Mouse (Mus musculus): ENCODE measurements around the gene Pygo2. TPM values are rescaled to one million over a fixed set of nuclear protein-coding genes. Genes with fewer than 3 reads are reported as not detected.

Pygo2 gene
- polyA plus RNA-seq, 1 experiment from 2014 or later, result 23.4 TPM

GRCm38 (mm10) chr3:89391663-89392511 lies 38.1 kb upstream of the Pygo2 start:
- Histone ChIP-seq H3K4me2 (ENCODE audit: low read depth, low read length) (peak overlapping the region; percentile 100), H3K27me3 (ENCODE audit: control insufficient read depth, insufficient read depth, low read length) (no peaks in the 10 kb centered on the region), H3K9ac (ENCODE audit: low read length) (peak overlapping the region; percentile 90), H3K9me3 (replicated peaks; ENCODE audit: control insufficient read depth, low read length) (no peaks in the 10 kb centered on the region), H3K4me1 (ENCODE audit: control insufficient read depth, insufficient read depth, low read length) (peaks cover 48% of the 10 kb centered on the region), H3K4me3 (replicated peaks; ENCODE audit: low read length) (peak overlapping the region; percentile 81), H3K36me3 (ENCODE audit: control insufficient read depth, insufficient read depth, low read length) (no peaks in the 10 kb centered on the region), H3K27ac (ENCODE audit: low read length) (peak overlapping the region; percentile 95)
- WGBS, result 0% methylated on average over 53 of the region's 56 CpGs
- ATAC-seq (ENCODE audit: insufficient read depth, low FRiP score), result no peak

- Histone ChIP-seq H3K4me1 (ENCODE audit: control insufficient read depth, insufficient read depth, low read length) (peaks cover 40% of the 10 kb centered on the region), H3K4me2 (ENCODE audit: low read depth, low read length) (peak overlapping the region; percentile 100), H3K27me3 (ENCODE audit: control insufficient read depth, insufficient read depth, low read length) (no peaks in the 10 kb centered on the region), H3K9ac (ENCODE audit: low read length) (peak overlapping the region; percentile 90), H3K4me3 (replicated peaks; ENCODE audit: low read length) (peak overlapping the region; percentile 81), H3K9me3 (replicated peaks; ENCODE audit: control insufficient read depth, low read length) (no peaks in the 10 kb centered on the region), H3K27ac (ENCODE audit: low read length) (peak overlapping the region; percentile 95), H3K36me3 (ENCODE audit: control insufficient read depth, insufficient read depth, low read length) (no peaks in the 10 kb centered on the region)
- WGBS, result under 1% methylated on average over 23 of the region's 24 CpGs
- ATAC-seq (ENCODE audit: insufficient read depth, low FRiP score), result no peak
Observed at GRCm38 (mm10) chr3:89392871-89393311, 37.1 kb upstream of the Pygo2 start.

GRCm38 (mm10) chr3:89393605-89394004 lies 36.4 kb upstream of the Pygo2 start:
- Histone ChIP-seq H3K4me2 (ENCODE audit: low read depth, low read length) (peak overlapping the region; percentile 100), H3K36me3 (ENCODE audit: control insufficient read depth, insufficient read depth, low read length) (no peaks in the 10 kb centered on the region), H3K4me1 (ENCODE audit: control insufficient read depth, insufficient read depth, low read length) (peaks cover 34% of the 10 kb centered on the region), H3K4me3 (replicated peaks; ENCODE audit: low read length) (peak overlapping the region; percentile 81), H3K27ac (ENCODE audit: low read length) (peak overlapping the region; percentile 98), H3K9me3 (replicated peaks; ENCODE audit: control insufficient read depth, low read length) (no peaks in the 10 kb centered on the region), H3K27me3 (ENCODE audit: control insufficient read depth, insufficient read depth, low read length) (no peaks in the 10 kb centered on the region), H3K9ac (ENCODE audit: low read length) (peak overlapping the region; percentile 90)
- under 1% methylated on average over 15 of the region's 15 CpGs for WGBS
- ATAC-seq (ENCODE audit: insufficient read depth, low FRiP score), result peak; percentile 93

- H3K9me3 ChIP-seq (replicated peaks; ENCODE audit: control insufficient read depth, low read length), result no peaks in the 10 kb centered on the region
- peak within 1 kb of the TSS; percentile 86 for H3K9ac ChIP-seq (ENCODE audit: low read length)
- peak within 1 kb of the TSS; percentile 100 for H3K4me2 ChIP-seq (ENCODE audit: low read depth, low read length)
- peaks cover 30% of the 10 kb centered on the region for H3K4me1 ChIP-seq (ENCODE audit: control insufficient read depth, insufficient read depth, low read length)
- no peaks in the 10 kb centered on the region for H3K36me3 ChIP-seq (ENCODE audit: control insufficient read depth, insufficient read depth, low read length)
- ATAC-seq (ENCODE audit: insufficient read depth, low FRiP score), result peak; percentile 44
- H3K27ac ChIP-seq (ENCODE audit: low read length), result peak within 1 kb of the TSS; percentile 98
- WGBS, result under 1% methylated on average over 39 of the region's 42 CpGs
- H3K4me3 ChIP-seq (replicated peaks; ENCODE audit: low read length), result peak within 1 kb of the TSS; percentile 81
- no peaks in the 10 kb centered on the region for H3K27me3 ChIP-seq (ENCODE audit: control insufficient read depth, insufficient read depth, low read length)
Observed at GRCm38 (mm10) chr3:89394006-89394893, 35.8 kb upstream of the Pygo2 start, which contains the start of gene Zbtb7b. TSS of gene Zbtb7b (minus strand) at chr3:89394776.

GRCm38 (mm10) chr3:89394894-89395256 lies 35.1 kb upstream of the Pygo2 start:
- Histone ChIP-seq H3K9me3 (replicated peaks; ENCODE audit: control insufficient read depth, low read length) (no peaks in the 10 kb centered on the region), H3K4me1 (ENCODE audit: control insufficient read depth, insufficient read depth, low read length) (peaks cover 25% of the 10 kb centered on the region), H3K27me3 (ENCODE audit: control insufficient read depth, insufficient read depth, low read length) (no peaks in the 10 kb centered on the region), H3K4me2 (ENCODE audit: low read depth, low read length) (peak overlapping the region; percentile 100), H3K36me3 (ENCODE audit: control insufficient read depth, insufficient read depth, low read length) (no peaks in the 10 kb centered on the region), H3K27ac (ENCODE audit: low read length) (peak overlapping the region; percentile 98), H3K9ac (ENCODE audit: low read length) (peak overlapping the region; percentile 86), H3K4me3 (replicated peaks; ENCODE audit: low read length) (peak overlapping the region; percentile 81)
- peak; percentile 16 for ATAC-seq (ENCODE audit: insufficient read depth, low FRiP score)
- under 1% methylated on average over 12 of the region's 12 CpGs for WGBS

GRCm38 (mm10) chr3:89395419-89395805 lies 34.6 kb upstream of the Pygo2 start:
- H3K27ac ChIP-seq (ENCODE audit: low read length), result peak overlapping the region; percentile 98
- 6% methylated on average over 10 of the region's 10 CpGs for WGBS
- peak overlapping the region; percentile 86 for H3K9ac ChIP-seq (ENCODE audit: low read length)
- ATAC-seq (ENCODE audit: insufficient read depth, low FRiP score), result no peak
- H3K4me1 ChIP-seq (ENCODE audit: control insufficient read depth, insufficient read depth, low read length), result peaks cover 19% of the 10 kb centered on the region
- H3K36me3 ChIP-seq (ENCODE audit: control insufficient read depth, insufficient read depth, low read length), result no peaks in the 10 kb centered on the region
- peak overlapping the region; percentile 81 for H3K4me3 ChIP-seq (replicated peaks; ENCODE audit: low read length)
- H3K27me3 ChIP-seq (ENCODE audit: control insufficient read depth, insufficient read depth, low read length), result no peaks in the 10 kb centered on the region
- peak overlapping the region; percentile 100 for H3K4me2 ChIP-seq (ENCODE audit: low read depth, low read length)
- H3K9me3 ChIP-seq (replicated peaks; ENCODE audit: control insufficient read depth, low read length), result no peaks in the 10 kb centered on the region

GRCm38 (mm10) chr3:89395806-89396653 lies 34.0 kb upstream of the Pygo2 start:
- Histone ChIP-seq H3K4me2 (ENCODE audit: low read depth, low read length) (peak overlapping the region; percentile 100), H3K4me1 (ENCODE audit: control insufficient read depth, insufficient read depth, low read length) (peaks cover 18% of the 10 kb centered on the region), H3K36me3 (ENCODE audit: control insufficient read depth, insufficient read depth, low read length) (no peaks in the 10 kb centered on the region), H3K9me3 (replicated peaks; ENCODE audit: control insufficient read depth, low read length) (no peaks in the 10 kb centered on the region), H3K27me3 (ENCODE audit: control insufficient read depth, insufficient read depth, low read length) (no peaks in the 10 kb centered on the region), H3K27ac (ENCODE audit: low read length) (peak overlapping the region; percentile 98), H3K9ac (ENCODE audit: low read length) (peak overlapping the region; percentile 86), H3K4me3 (replicated peaks; ENCODE audit: low read length) (peak overlapping the region; percentile 81)
- no peak for ATAC-seq (ENCODE audit: insufficient read depth, low FRiP score)
- under 1% methylated on average over 44 of the region's 44 CpGs for WGBS

- peaks cover 15% of the 10 kb centered on the region for H3K4me1 ChIP-seq (ENCODE audit: control insufficient read depth, insufficient read depth, low read length)
- 2% methylated on average over 4 of the region's 4 CpGs for WGBS
- H3K27ac ChIP-seq (ENCODE audit: low read length), result peak overlapping the region; percentile 98
- H3K27me3 ChIP-seq (ENCODE audit: control insufficient read depth, insufficient read depth, low read length), result no peaks in the 10 kb centered on the region
- H3K9me3 ChIP-seq (replicated peaks; ENCODE audit: control insufficient read depth, low read length), result no peaks in the 10 kb centered on the region
- H3K4me3 ChIP-seq (replicated peaks; ENCODE audit: low read length), result peak overlapping the region; percentile 81
- no peaks in the 10 kb centered on the region for H3K36me3 ChIP-seq (ENCODE audit: control insufficient read depth, insufficient read depth, low read length)
- H3K4me2 ChIP-seq (ENCODE audit: low read depth, low read length), result peak overlapping the region; percentile 100
- no peak for ATAC-seq (ENCODE audit: insufficient read depth, low FRiP score)
- H3K9ac ChIP-seq (ENCODE audit: low read length), result peak overlapping the region; percentile 86
Observed at GRCm38 (mm10) chr3:89396654-89397005, 33.4 kb upstream of the Pygo2 start.

All from stomach, embryonic 16.5 days (tissue).